Mouse (Mus musculus) embryonic facial prominence, embryonic 15.5 days (tissue): ENCODE data around the gene Ydjc. TPM values are rescaled to one million over a fixed set of nuclear protein-coding genes. Genes with fewer than 3 reads are reported as not detected.

ENCODE experiments used
- ATAC-seq: fragments of 200-750 bp; cut with Nextera tagmentation; 2 replicates; pipeline ENCODE4 v1.8.0; 2017; ENCODE audit warnings: low read depth, moderate TSS enrichment; ENCODE audit not compliant: insufficient number of reproducible peaks, low FRiP score, low TSS enrichment
- H3K27ac ChIP-seq: fragments of 300-500 bp; sonication (generic); replicated peaks from 2 replicates; pipeline ENCODE4 v1.5.1; 2015; ENCODE audit warnings: mild to moderate bottlenecking, inconsistent platforms
- H3K27me3 ChIP-seq: fragments of 300-500 bp; sonication (generic); 2 replicates; pipeline ENCODE4 v1.6.1; 2015; ENCODE audit warnings: inconsistent platforms
- H3K36me3 ChIP-seq: fragments of 300-500 bp; sonication (generic); 2 replicates; pipeline ENCODE4 v1.6.1; 2015; ENCODE audit warnings: mild to moderate bottlenecking, inconsistent platforms
- H3K4me1 ChIP-seq: fragments of 300-500 bp; sonication (generic); 2 replicates; pipeline ENCODE4 v1.6.1; 2015; ENCODE audit warnings: inconsistent platforms
- H3K4me2 ChIP-seq: fragments of 300-500 bp; sonication (generic); replicated peaks from 2 replicates; pipeline ENCODE4 v1.6.1; 2015; ENCODE audit warnings: mild to moderate bottlenecking, inconsistent platforms
- H3K4me3 ChIP-seq: fragments of 300-500 bp; sonication (generic); replicated peaks from 2 replicates; pipeline ENCODE4 v1.5.1; 2015; ENCODE audit warnings: mild to moderate bottlenecking, inconsistent platforms
- H3K9ac ChIP-seq: fragments of 300-500 bp; sonication (generic); 2 replicates; pipeline ENCODE4 v1.6.1; 2015; ENCODE audit warnings: inconsistent platforms
- H3K9me3 ChIP-seq: fragments of 300-500 bp; sonication (generic); replicated peaks from 2 replicates; pipeline ENCODE4 v1.6.1; 2016; ENCODE audit warnings: inconsistent platforms
- WGBS: fragments of 180-500 bp; shearing (Covaris S2); methylation state at CpG from one replicate; pipeline ENCODE4 v1.1.7; 2015; 5-methylcytosine and 5-hydroxymethylcytosine counted together
- polyA plus RNA-seq: library from polyadenylated mRNA; unstranded; fragments of >200 nt; fragmentation: Nextera tagmentation; extraction: Ambion mirVana; gene quantifications from 2 replicates; pipeline ENCODE4 v1.2.1, GENCODE M21; 2015

The Ydjc gene
- polyA plus RNA-seq, 1 experiment from 2014 or later = 15.3 TPM

DNA sequence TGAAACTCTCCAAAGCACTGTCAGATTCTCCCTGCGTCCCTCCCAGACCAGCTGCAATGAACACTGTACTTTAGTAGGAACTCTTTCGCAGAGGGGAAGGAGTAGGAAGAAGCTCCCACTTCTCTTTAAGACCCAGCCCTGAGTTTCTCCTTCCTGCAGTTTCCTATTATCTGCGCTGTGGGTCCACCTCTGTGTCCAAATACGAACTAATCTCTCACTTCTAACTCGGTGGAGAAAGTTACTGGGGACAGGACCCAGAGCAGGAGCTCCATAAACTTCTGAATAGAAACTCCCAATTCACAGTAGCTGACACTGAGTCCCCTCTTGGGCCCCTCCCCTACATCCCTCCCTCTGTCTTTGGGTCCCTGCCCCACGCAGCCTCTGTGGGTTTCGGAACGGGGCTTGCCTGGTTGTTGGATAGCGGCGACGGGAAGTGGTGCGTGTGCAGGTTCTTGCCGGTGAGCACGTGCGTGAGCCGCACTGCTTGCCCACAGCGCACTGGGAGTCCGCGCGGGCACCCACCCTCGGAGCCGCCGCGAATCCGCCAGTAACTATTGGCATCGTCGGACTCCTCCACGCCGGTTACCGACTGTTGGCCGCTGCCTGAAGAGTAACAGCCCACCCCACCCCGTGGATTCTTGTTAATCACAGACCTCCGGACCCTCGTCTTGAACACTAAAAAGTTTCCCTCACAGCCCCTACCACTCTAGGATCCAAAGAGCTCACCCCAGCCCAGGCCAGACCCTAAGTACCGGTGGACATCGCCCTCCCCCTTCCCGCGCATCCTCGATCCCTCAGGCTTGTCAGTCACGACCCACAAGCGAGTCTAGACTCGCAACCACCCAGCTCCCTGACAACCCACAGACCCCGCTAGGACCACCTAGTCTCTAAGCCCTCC, 13.0 kb upstream of the Ydjc start:
- no peaks in the 10 kb centered on the region for H3K27me3 ChIP-seq
- peaks cover 16% of the 10 kb centered on the region for H3K4me1 ChIP-seq
- H3K4me3 ChIP-seq = peak overlapping the region; percentile 89
- H3K9me3 ChIP-seq = no peaks in the 10 kb centered on the region
- peak overlapping the region; percentile 68 for H3K27ac ChIP-seq
- H3K4me2 ChIP-seq = peak overlapping the region; percentile 91
- no peaks in the 10 kb centered on the region; the same call in 1 of the 2 replicates for H3K36me3 ChIP-seq
- WGBS = 3% methylated on average over 43 of the region's 43 CpGs
- H3K9ac ChIP-seq = peak overlapping the region; percentile 53
- ATAC-seq = no peak; the same call in 1 of the 2 replicates

DNA sequence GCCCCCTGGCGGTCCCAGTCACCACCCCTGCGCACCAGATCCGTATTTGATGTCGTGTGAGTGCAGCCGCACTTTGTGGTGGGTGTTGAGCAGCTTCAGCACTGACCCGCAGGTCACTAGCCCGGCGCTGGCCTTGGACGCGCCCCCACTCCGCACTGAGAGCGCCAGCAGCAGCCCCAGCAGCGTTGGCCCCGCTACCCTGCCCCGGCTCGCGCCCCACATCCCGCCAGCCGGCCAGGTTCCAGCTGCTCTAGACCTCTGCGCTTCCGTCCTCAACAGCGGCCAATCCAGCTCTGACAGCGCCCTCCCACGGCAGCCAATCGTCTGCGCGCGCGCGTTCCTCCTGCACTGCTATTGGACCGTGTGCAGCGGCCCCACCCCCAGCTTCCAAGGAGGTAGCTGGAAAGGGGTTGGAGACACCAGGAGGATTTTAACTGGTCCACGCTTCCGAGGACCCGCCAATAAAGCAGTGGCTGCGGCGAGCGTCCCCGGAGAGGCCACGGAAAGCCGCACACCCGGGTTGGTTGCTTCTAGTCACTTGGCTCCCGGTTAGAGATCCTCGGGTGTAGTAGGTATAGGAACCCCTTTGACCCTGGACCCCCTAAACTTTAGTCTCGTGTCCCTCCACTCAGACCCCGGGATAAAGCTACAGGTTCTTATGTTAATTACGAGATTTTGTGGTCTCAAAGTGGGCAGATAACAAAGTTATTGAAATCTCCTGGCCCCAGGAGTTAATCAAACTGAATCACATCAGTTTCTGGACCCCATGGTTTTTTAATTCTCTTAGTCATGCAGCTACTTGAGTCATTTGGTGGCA, 12.1 kb upstream of the Ydjc start, which contains the start of gene Sdf2l1:
Sdf2l1 (minus strand) TSS at position 295 of the 817 bp plus-strand sequence.
- Histone ChIP-seq H3K9ac (peak within 1 kb of the TSS; percentile 53), H3K4me2 (peak within 1 kb of the TSS; percentile 91), H3K9me3 (no peaks in the 10 kb centered on the region), H3K36me3 (no peaks in the 10 kb centered on the region; the same call in 1 of the 2 replicates), H3K4me3 (peak within 1 kb of the TSS; percentile 89), H3K27ac (peak within 1 kb of the TSS; percentile 68), H3K4me1 (peaks cover 16% of the 10 kb centered on the region), H3K27me3 (no peaks in the 10 kb centered on the region)
- WGBS = under 1% methylated on average over 47 of the region's 47 CpGs
- peak; percentile 98 for ATAC-seq

GRCm38 (mm10) chr16:17132906-17133200, 11.6 kb upstream of the Ydjc start:
- ATAC-seq = no peak
- Histone ChIP-seq H3K9me3 (no peaks in the 10 kb centered on the region), H3K27ac (no peak overlapping the region), H3K9ac (peak overlapping the region; percentile 33; the same call in 1 of the 2 replicates), H3K36me3 (no peaks in the 10 kb centered on the region; the same call in 1 of the 2 replicates), H3K27me3 (no peaks in the 10 kb centered on the region), H3K4me2 (peak overlapping the region; percentile 91), H3K4me1 (peaks cover 16% of the 10 kb centered on the region), H3K4me3 (peak overlapping the region; percentile 89)
- WGBS = 25% methylated on average over 7 of the region's 7 CpGs

GRCm38 (mm10) chr16:17137355-17137754, 7.1 kb upstream of the Ydjc start:
- no peak overlapping the region for H3K4me3 ChIP-seq
- H3K27me3 ChIP-seq = no peaks in the 10 kb centered on the region
- H3K27ac ChIP-seq = no peak overlapping the region
- 74% methylated on average over 15 of the region's 15 CpGs for WGBS
- H3K4me1 ChIP-seq = peaks cover 5% of the 10 kb centered on the region; the same call in 1 of the 2 replicates
- no peaks in the 10 kb centered on the region for H3K36me3 ChIP-seq
- no peak for ATAC-seq
- no peak overlapping the region for H3K4me2 ChIP-seq
- H3K9ac ChIP-seq = no peak overlapping the region
- no peaks in the 10 kb centered on the region for H3K9me3 ChIP-seq

- H3K27me3 ChIP-seq = no peaks in the 10 kb centered on the region
- under 1% methylated on average over 34 of the region's 34 CpGs for WGBS
- H3K27ac ChIP-seq = no peak within 1 kb of the TSS
Measured at GRCm38 (mm10) chr16:17146772-17147235, 2.4 kb downstream of the Ydjc start, which contains the start of gene Ccdc116. Gene Ccdc116 (minus strand): TSS chr16:17147229.

GRCm38 (mm10) chr16:17147391-17147929, 3.0 kb downstream of the Ydjc start:
- no peaks in the 10 kb centered on the region for H3K27me3 ChIP-seq
- WGBS = under 1% methylated on average over 39 of the region's 41 CpGs
- H3K27ac ChIP-seq = no peak overlapping the region
- H3K4me1 ChIP-seq = peaks cover 17% of the 10 kb centered on the region
- H3K36me3 ChIP-seq = peaks cover 12% of the 10 kb centered on the region
- H3K4me2 ChIP-seq = peak overlapping the region; percentile 94
- H3K9me3 ChIP-seq = no peaks in the 10 kb centered on the region
- peak overlapping the region; percentile 60 for H3K4me3 ChIP-seq
- 0 out of 2 replicates have a peak, but pooled peaks have one; percentile 3 for ATAC-seq
- H3K9ac ChIP-seq = peak overlapping the region; percentile 26

More at GRCm38 (mm10) chr16:17146772-17147235, 2.4 kb downstream of the Ydjc start, which contains the start of gene Ccdc116:
- Histone ChIP-seq H3K4me2 (peak within 1 kb of the TSS; percentile 94), H3K9me3 (no peaks in the 10 kb centered on the region), H3K9ac (peak within 1 kb of the TSS; percentile 26), H3K4me1 (peaks cover 17% of the 10 kb centered on the region), H3K36me3 (peaks cover 6% of the 10 kb centered on the region; the same call in 1 of the 2 replicates), H3K4me3 (peak within 1 kb of the TSS; percentile 60)
- ATAC-seq = peak; percentile 77

GRCm38 (mm10) chr16:17148084-17148483, 3.7 kb downstream of the Ydjc start:
- no peak overlapping the region for H3K27ac ChIP-seq
- peak overlapping the region; percentile 94 for H3K4me2 ChIP-seq
- ATAC-seq = 0 out of 2 replicates have a peak, but pooled peaks have one; percentile 27
- peak overlapping the region; percentile 60 for H3K4me3 ChIP-seq
- 4% methylated on average over 16 of the region's 16 CpGs for WGBS
- no peaks in the 10 kb centered on the region for H3K27me3 ChIP-seq
- peaks cover 17% of the 10 kb centered on the region for H3K36me3 ChIP-seq
- no peak overlapping the region; the same call in 1 of the 2 replicates for H3K9ac ChIP-seq
- no peaks in the 10 kb centered on the region for H3K9me3 ChIP-seq
- H3K4me1 ChIP-seq = peaks cover 17% of the 10 kb centered on the region

GRCm38 (mm10) chr16:17150520-17151258, 6.3 kb downstream of the Ydjc start:
- Histone ChIP-seq H3K36me3 (peaks cover 36% of the 10 kb centered on the region), H3K27me3 (no peaks in the 10 kb centered on the region), H3K4me3 (no peak overlapping the region), H3K9ac (no peak overlapping the region), H3K4me1 (peaks cover 17% of the 10 kb centered on the region), H3K9me3 (no peaks in the 10 kb centered on the region), H3K27ac (no peak overlapping the region), H3K4me2 (no peak overlapping the region)
- ATAC-seq = no peak
- 83% methylated on average over 7 of the region's 7 CpGs for WGBS

GRCm38 (mm10) chr16:17151874-17152273, 7.5 kb downstream of the Ydjc start:
- Histone ChIP-seq H3K4me3 (no peak overlapping the region), H3K27me3 (no peaks in the 10 kb centered on the region), H3K36me3 (peaks cover 44% of the 10 kb centered on the region), H3K4me2 (no peak overlapping the region), H3K9me3 (no peaks in the 10 kb centered on the region), H3K4me1 (peaks cover 15% of the 10 kb centered on the region), H3K27ac (no peak overlapping the region), H3K9ac (no peak overlapping the region)
- ATAC-seq = no peak
- 91% methylated on average over 4 of the region's 4 CpGs for WGBS

GRCm38 (mm10) chr16:17154346-17154745, 9.9 kb downstream of the Ydjc start:
- Histone ChIP-seq H3K27ac (no peak overlapping the region), H3K9ac (no peak overlapping the region), H3K9me3 (no peaks in the 10 kb centered on the region), H3K4me1 (no peaks in the 10 kb centered on the region), H3K4me3 (no peak overlapping the region), H3K27me3 (no peaks in the 10 kb centered on the region), H3K4me2 (no peak overlapping the region), H3K36me3 (peaks cover 63% of the 10 kb centered on the region)
- 91% methylated on average over 2 of the region's 2 CpGs for whole genome bisulfite sequencing
- no peak for ATAC-seq
